Mouse (Mus musculus) myocyte (in vitro differentiated cells): ENCODE data around the gene Rab7. TPM values are rescaled to one million over a fixed set of nuclear protein-coding genes. Genes with fewer than 3 reads are reported as not detected.
A peak's percentile ranks its signal among the peaks of the same experiment; 100 is the strongest.

ENCODE experiments used
- H3K27me3 ChIP-seq: one replicate; pipeline ENCODE4 v1.6.1; 2011; ENCODE audit not compliant: control insufficient read depth, insufficient read depth, insufficient read length
- H3K36me3 ChIP-seq: one replicate; pipeline ENCODE4 v1.6.1; 2011; ENCODE audit not compliant: control insufficient read depth, insufficient read depth
- H3K4me2 ChIP-seq: one replicate; pipeline ENCODE4 v1.6.1; 2011; ENCODE audit warnings: low read depth, control low read depth
- H3K4me3 ChIP-seq: one replicate; pipeline ENCODE4 v1.5.1; 2011; ENCODE audit warnings: mild to moderate bottlenecking, control low read depth, moderate library complexity
- H3K79me2 ChIP-seq: one replicate; pipeline ENCODE4 v1.6.1; 2011; ENCODE audit not compliant: control insufficient read depth, insufficient read depth
- H3ac ChIP-seq: one replicate; pipeline ENCODE4 v1.6.1; 2011; ENCODE audit not compliant: control insufficient read depth, insufficient read length
- CEBPB ChIP-seq: IDR thresholded peaks from 2 replicates; pipeline ENCODE4 v1.6.1; 2011; ENCODE audit warnings: mild to moderate bottlenecking, moderate library complexity; ENCODE audit not compliant: poor library complexity, insufficient read depth, severe bottlenecking
- E2F4 ChIP-seq: IDR thresholded peaks from one replicate; pipeline ENCODE4 v1.6.1; 2011; ENCODE audit warnings: mild to moderate bottlenecking, control low read depth, moderate library complexity; ENCODE audit not compliant: insufficient read depth
- MAX ChIP-seq: IDR thresholded peaks from one replicate; pipeline ENCODE4 v1.6.1; 2011; ENCODE audit warnings: low read depth, mild to moderate bottlenecking, control low read depth
- MYOD1 ChIP-seq, 3 experiments: IDR thresholded peaks; one replicate each; pipeline ENCODE4 v1.6.1; 2011; ENCODE audit warnings: control low read depth in 2 of 3, low read depth in 2 of 3, mild to moderate bottlenecking in 2 of 3, moderate library complexity in 1 of 3; ENCODE audit not compliant: insufficient read length in 2 of 3, control insufficient read depth in 1 of 3
- MYOG ChIP-seq, 3 experiments: IDR thresholded peaks; one replicate each; pipeline ENCODE4 v1.6.1; 2011; ENCODE audit warnings: control low read depth in 2 of 3, low read depth in 2 of 3, mild to moderate bottlenecking in 2 of 3; ENCODE audit not compliant: insufficient read length in 2 of 3, control insufficient read depth in 1 of 3, insufficient read depth in 1 of 3
- POLR2A ChIP-seq: IDR thresholded peaks from one replicate; pipeline ENCODE4 v1.6.1; 2011; ENCODE audit warnings: low read depth, mild to moderate bottlenecking, control low read depth, moderate library complexity; ENCODE audit not compliant: insufficient read length
- POLR2AphosphoS2 ChIP-seq: IDR thresholded peaks from one replicate; pipeline ENCODE4 v1.6.1; 2011; ENCODE audit warnings: low read depth, control low read depth; ENCODE audit not compliant: insufficient read length
- REST ChIP-seq: IDR thresholded peaks from one replicate; pipeline ENCODE4 v1.6.1; 2011; ENCODE audit warnings: mild to moderate bottlenecking, control low read depth, moderate library complexity; ENCODE audit not compliant: insufficient read depth, insufficient read length
- SRF ChIP-seq: IDR thresholded peaks from one replicate; pipeline ENCODE4 v1.6.1; 2011; ENCODE audit warnings: low read depth; ENCODE audit not compliant: control insufficient read depth, insufficient read length
- TCF12 ChIP-seq: IDR thresholded peaks from one replicate; pipeline ENCODE4 v1.6.1; 2011; ENCODE audit warnings: mild to moderate bottlenecking, control low read depth; ENCODE audit not compliant: poor library complexity, insufficient read depth, severe bottlenecking
- TCF3 ChIP-seq: IDR thresholded peaks from one replicate; pipeline ENCODE4 v1.6.1; 2011; ENCODE audit warnings: low read depth, control low read depth; ENCODE audit not compliant: insufficient read length
- USF1 ChIP-seq: IDR thresholded peaks from one replicate; pipeline ENCODE4 v1.6.1; 2011; ENCODE audit warnings: low read depth, mild to moderate bottlenecking, control low read depth, moderate library complexity
- polyA plus RNA-seq: library from polyadenylated mRNA; unstranded; fragments of >200 nt; fragmentation: generic; extraction: Trizol; gene quantifications from one replicate; pipeline ENCODE4 v1.2.1, GENCODE M21; 2012; ENCODE audit warnings: missing spikeins

Gene Rab7
- polyA plus RNA-seq, 1 experiment = 181 TPM

DNA sequence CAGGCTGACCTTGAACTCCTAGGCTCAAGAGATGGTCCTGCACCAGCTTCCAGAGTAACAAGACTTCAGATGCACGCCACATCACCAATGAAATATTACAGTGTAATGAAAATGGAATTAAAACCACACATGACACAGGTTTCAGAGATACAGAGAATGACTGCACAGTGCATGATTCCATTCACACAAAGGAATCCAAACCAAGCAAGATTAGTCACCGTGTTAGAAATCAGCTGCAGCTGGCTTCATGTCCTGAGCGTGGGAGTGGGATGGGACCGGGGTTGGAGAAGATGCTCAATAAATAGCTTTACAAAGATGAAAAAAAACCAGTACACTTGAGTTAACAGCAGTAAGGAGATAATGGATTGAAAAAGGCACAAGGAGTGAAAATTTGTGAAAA lies 5.6 kb downstream of the Rab7 start:
- Histone ChIP-seq H3K27me3 (no peaks in the 10 kb centered on the region), H3K4me3 (no peak overlapping the region), H3ac (no peak overlapping the region), H3K4me2 (no peak overlapping the region), H3K36me3 (peaks cover 21% of the 10 kb centered on the region), H3K79me2 (peaks cover 100% of the 10 kb centered on the region)
- peak in 1 of 3 experiments; percentile 28 for TF ChIP-seq MYOD1 (IDR thresholded peaks at IDR 0.05; ENCODE audit: control insufficient read depth in 1 of 3, insufficient read length in 2 of 3, low read depth in 2 of 3)
- TF ChIP-seq CEBPB = no peak

DNA sequence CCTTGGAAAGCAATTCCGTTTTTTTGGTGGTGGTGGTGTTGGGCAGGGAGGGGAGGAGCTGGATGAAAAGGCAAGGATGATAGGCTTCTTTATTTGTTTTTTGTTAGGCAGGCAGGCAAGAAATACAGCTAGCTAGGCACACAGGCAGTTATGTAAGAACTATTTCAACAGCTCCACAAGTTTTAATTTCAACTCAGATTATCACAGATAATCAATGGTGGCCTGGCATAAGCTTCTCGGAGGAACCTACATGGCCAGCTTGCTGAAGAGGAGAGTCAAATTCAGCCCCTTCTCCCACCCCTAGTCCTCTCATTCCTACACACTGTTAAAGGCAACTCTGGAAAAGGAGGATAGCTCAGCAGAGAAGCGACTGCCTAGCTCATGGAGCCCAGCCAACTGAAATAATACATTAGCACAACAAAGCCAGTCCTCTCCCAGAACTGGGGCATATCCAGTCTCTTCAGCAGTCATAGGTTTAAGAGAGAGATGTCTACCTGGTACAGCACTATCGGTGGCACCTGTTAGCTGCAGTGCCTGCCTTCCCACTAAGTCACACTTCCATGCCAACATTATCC lies 7.5 kb downstream of the Rab7 start:
- Histone ChIP-seq H3K27me3 (no peaks in the 10 kb centered on the region), H3ac (no peak overlapping the region), H3K4me2 (no peak overlapping the region), H3K4me3 (no peak overlapping the region), H3K36me3 (peaks cover 19% of the 10 kb centered on the region), H3K79me2 (peaks cover 100% of the 10 kb centered on the region)
- TF ChIP-seq POLR2AphosphoS2 (no peak), REST (no peak), E2F4 (no peak), POLR2A (no peak), TCF12 (no peak)

DNA sequence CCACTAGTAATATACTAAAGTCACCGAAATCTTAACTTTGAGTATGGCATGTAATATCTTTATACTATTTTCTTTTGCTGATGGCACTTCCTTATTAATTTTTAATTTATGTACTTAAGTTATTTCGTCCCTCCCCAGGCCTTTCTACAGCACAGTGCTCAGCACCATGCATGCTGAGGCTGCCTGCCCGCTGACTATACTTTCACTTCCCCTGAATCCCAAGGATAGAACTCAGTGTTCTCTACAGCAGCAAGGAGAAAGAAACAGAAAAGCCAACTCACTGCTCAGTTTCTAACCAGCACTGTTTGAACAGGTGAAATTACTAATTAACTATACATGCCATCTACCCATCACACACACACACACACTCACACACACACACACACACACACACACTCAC lies 11.6 kb downstream of the Rab7 start:
- no peak overlapping the region for H3ac ChIP-seq
- H3K4me2 ChIP-seq = no peak overlapping the region
- no peaks in the 10 kb centered on the region for H3K27me3 ChIP-seq
- H3K36me3 ChIP-seq = peaks cover 20% of the 10 kb centered on the region
- no peak overlapping the region for H3K4me3 ChIP-seq
- TF ChIP-seq TCF12 = no peak
- no peak for TF ChIP-seq POLR2AphosphoS2
- no peak for TF ChIP-seq MYOD1 (IDR thresholded peaks at IDR 0.05; ENCODE audit: control insufficient read depth in 1 of 3, insufficient read length in 2 of 3, low read depth in 2 of 3)
- no peak for TF ChIP-seq SRF
- no peak for TF ChIP-seq MAX
- TF ChIP-seq POLR2A = no peak
- TF ChIP-seq TCF3 = no peak
- TF ChIP-seq REST = no peak
- TF ChIP-seq USF1 = no peak
- TF ChIP-seq E2F4 = no peak
- TF ChIP-seq MYOG (IDR thresholded peaks at IDR 0.05; ENCODE audit: control insufficient read depth in 1 of 3, insufficient read depth in 1 of 3, insufficient read length in 2 of 3, low read depth in 2 of 3) = no peak
- no peak for TF ChIP-seq CEBPB
- H3K79me2 ChIP-seq = peaks cover 100% of the 10 kb centered on the region

DNA sequence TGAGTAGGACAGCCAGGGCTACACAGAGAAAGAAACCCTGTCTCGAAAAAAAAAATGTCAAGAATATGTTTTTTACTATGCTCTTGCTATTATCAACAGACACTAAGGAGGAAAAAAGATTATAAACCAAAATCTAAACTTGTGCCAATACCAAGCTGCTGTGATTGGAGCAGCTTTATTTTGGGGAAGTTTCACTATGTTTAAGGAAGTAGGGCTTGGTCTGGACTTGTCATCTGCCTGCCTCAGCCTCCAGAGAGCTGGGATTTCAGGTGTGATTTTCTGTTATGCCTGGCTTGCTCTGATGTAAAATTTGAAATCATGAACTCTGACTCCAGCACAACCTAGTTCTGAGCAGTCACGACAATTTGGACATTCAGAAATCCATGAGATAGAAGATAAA lies 14.6 kb downstream of the Rab7 start:
- Histone ChIP-seq H3K4me2 (no peak overlapping the region), H3K4me3 (no peak overlapping the region), H3ac (no peak overlapping the region), H3K79me2 (peaks cover 100% of the 10 kb centered on the region), H3K27me3 (no peaks in the 10 kb centered on the region), H3K36me3 (peaks cover 15% of the 10 kb centered on the region)
- TF ChIP-seq TCF3 (no peak), MYOD1 (IDR thresholded peaks at IDR 0.05; ENCODE audit: control insufficient read depth in 1 of 3, insufficient read length in 2 of 3, low read depth in 2 of 3) (no peak), MAX (no peak), MYOG (IDR thresholded peaks at IDR 0.05; ENCODE audit: control insufficient read depth in 1 of 3, insufficient read depth in 1 of 3, insufficient read length in 2 of 3, low read depth in 2 of 3) (no peak), USF1 (no peak), E2F4 (no peak), CEBPB (no peak), SRF (no peak), TCF12 (no peak), REST (no peak), POLR2A (no peak), POLR2AphosphoS2 (no peak)

DNA sequence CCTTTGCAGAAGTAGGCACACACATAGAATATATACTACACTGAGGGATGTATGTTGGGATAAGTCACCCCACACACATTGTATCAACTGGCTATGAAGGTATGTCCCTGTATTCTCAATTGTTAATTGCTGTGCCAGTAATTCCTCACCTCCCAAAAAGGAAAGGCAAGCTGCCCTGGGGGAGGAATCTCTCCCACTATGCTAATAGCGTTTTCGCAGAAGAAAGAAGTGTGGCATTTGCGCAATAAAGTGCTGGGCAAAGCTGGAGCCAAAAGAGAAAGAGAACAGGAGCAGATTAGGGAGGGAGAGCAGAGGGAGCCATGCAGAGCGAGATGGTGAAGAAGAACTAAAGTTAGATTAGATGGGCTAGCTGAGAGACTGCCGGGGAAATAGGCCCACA lies 17.7 kb downstream of the Rab7 start:
- H3K36me3 ChIP-seq = peaks cover 29% of the 10 kb centered on the region
- no peak overlapping the region for H3ac ChIP-seq
- H3K79me2 ChIP-seq = peaks cover 100% of the 10 kb centered on the region
- no peak overlapping the region for H3K4me3 ChIP-seq
- no peak for TF ChIP-seq POLR2A
- TF ChIP-seq REST = no peak
- no peak for TF ChIP-seq TCF12
- TF ChIP-seq POLR2AphosphoS2 = no peak
- TF ChIP-seq E2F4 = no peak
- no peak for TF ChIP-seq TCF3
- no peak for TF ChIP-seq MAX
- TF ChIP-seq SRF = no peak
- TF ChIP-seq CEBPB = no peak
- TF ChIP-seq MYOD1 (IDR thresholded peaks at IDR 0.05; ENCODE audit: control insufficient read depth in 1 of 3, insufficient read length in 2 of 3, low read depth in 2 of 3) = no peak
- no peak for TF ChIP-seq USF1
- no peak for TF ChIP-seq MYOG (IDR thresholded peaks at IDR 0.05; ENCODE audit: control insufficient read depth in 1 of 3, insufficient read depth in 1 of 3, insufficient read length in 2 of 3, low read depth in 2 of 3)
- H3K4me2 ChIP-seq = no peak overlapping the region
- no peaks in the 10 kb centered on the region for H3K27me3 ChIP-seq
